Mouse (Mus musculus) thymus, adult 2 months (tissue): ENCODE measurements around the gene Thbs2.

Experiments
- CTCF ChIP-seq: fragments of 200-500 bp; IDR thresholded peaks from 2 replicates; pipeline ENCODE4 v1.5.1; 2012; ENCODE audit warnings: mild to moderate bottlenecking, control low read depth, low read length, moderate library complexity, borderline replicate concordance; ENCODE audit not compliant: control insufficient read depth, poor library complexity, insufficient read depth; ENCODE audit errors: extremely low read depth
- POLR2A ChIP-seq: fragments of 200-500 bp; IDR thresholded peaks from 2 replicates; pipeline ENCODE4 v1.6.1; 2012; ENCODE audit warnings: mild to moderate bottlenecking, low read length, control low read depth, moderate library complexity; ENCODE audit not compliant: control insufficient read depth, poor library complexity, insufficient read depth; ENCODE audit errors: extremely low read depth

DNA sequence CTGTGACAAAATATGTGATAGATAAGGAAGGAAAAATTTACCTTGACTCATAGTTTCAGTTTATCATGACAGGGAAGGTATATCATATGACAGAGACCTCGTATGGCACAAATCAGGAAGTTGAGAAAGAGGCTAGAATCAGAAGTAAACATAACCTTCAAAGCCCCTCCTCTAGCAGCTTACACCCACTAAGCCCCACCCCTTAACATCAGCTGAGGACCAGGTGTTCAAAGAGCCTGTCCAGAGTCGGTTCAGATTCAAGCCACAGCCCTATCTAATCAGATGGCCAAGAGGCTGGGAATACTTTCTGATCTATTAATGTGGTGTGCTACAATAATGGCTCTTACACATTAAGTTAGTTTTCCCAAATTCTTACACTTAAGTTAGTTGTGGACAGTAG lies 30.8 kb upstream of the Thbs2 start:
- TF ChIP-seq CTCF (no peak), POLR2A (no peak)
